Mouse (Mus musculus) bone marrow macrophage, adult 2 months (primary cell): ENCODE results near the gene Smyd1. TPM values are rescaled to one million over a fixed set of nuclear protein-coding genes. Genes with fewer than 3 reads are reported as not detected.
"Not testable (repeated sequence)": the region's sequence is repeated elsewhere in the genome, so short reads cannot be mapped to it uniquely, and the experiment has no call there.

Experiments used
- H3K27ac ChIP-seq: 2 replicates; pipeline ENCODE4 v1.5.1; 2012; ENCODE audit warnings: low read depth, low read length; ENCODE audit not compliant: insufficient read depth
- H3K4me1 ChIP-seq: 2 replicates; pipeline ENCODE4 v1.6.1; 2012; ENCODE audit warnings: low read length; ENCODE audit not compliant: control insufficient read depth, insufficient read depth
- H3K4me3 ChIP-seq: 2 replicates; pipeline ENCODE4 v1.5.1; 2012; ENCODE audit warnings: mild to moderate bottlenecking, low read length, moderate library complexity; ENCODE audit not compliant: insufficient read depth
- CTCF ChIP-seq: IDR thresholded peaks from 2 replicates; pipeline ENCODE4 v1.5.1; 2012; ENCODE audit warnings: low read depth, mild to moderate bottlenecking, low read length, moderate library complexity
- POLR2A ChIP-seq: IDR thresholded peaks from 2 replicates; pipeline ENCODE4 v1.6.1; 2012; ENCODE audit warnings: mild to moderate bottlenecking, low read depth, low read length, borderline replicate concordance
- polyA plus RNA-seq: library from polyadenylated mRNA; stranded (reverse); fragments of >200 nt; gene quantifications from 2 replicates; pipeline ENCODE4 v1.2.4, GENCODE M21; 2012; ENCODE audit not compliant: missing spikeins, insufficient read depth, insufficient read length

The Smyd1 gene
- polyA plus RNA-seq, 1 experiment = not detected

GRCm38 (mm10) chr6:71351201-71351600, 29.2 kb upstream of the Smyd1 start:
- H3K4me1 ChIP-seq = no peaks in the 10 kb centered on the region
- H3K4me3 ChIP-seq = no peak overlapping the region
- no peak overlapping the region for H3K27ac ChIP-seq
- TF ChIP-seq CTCF (no peak), POLR2A (no peak)

- TF ChIP-seq CTCF (0 out of 2 replicates have a peak, but pooled peaks have one; percentile 11), POLR2A (no peak)
- Histone ChIP-seq H3K27ac (no peak overlapping the region), H3K4me3 (no peak overlapping the region)
Measured at GRCm38 (mm10) chr6:71348006-71348405, 26.0 kb upstream of the Smyd1 start.

GRCm38 (mm10) chr6:71341179-71341578, 19.1 kb upstream of the Smyd1 start:
- TF ChIP-seq POLR2A = no peak
- no peak for TF ChIP-seq CTCF
- Histone ChIP-seq H3K27ac (no peak overlapping the region), H3K4me1 (no peaks in the 10 kb centered on the region), H3K4me3 (no peak overlapping the region)

More at GRCm38 (mm10) chr6:71348006-71348405, 26.0 kb upstream of the Smyd1 start:
- H3K4me1 ChIP-seq = no peaks in the 10 kb centered on the region

GRCm38 (mm10) chr6:71339351-71339750, 17.3 kb upstream of the Smyd1 start:
- H3K27ac ChIP-seq = no peak overlapping the region
- H3K4me1 ChIP-seq = no peaks in the 10 kb centered on the region
- TF ChIP-seq POLR2A (no peak), CTCF (no peak)
- H3K4me3 ChIP-seq = no peak overlapping the region

GRCm38 (mm10) chr6:71338941-71339340, 16.9 kb upstream of the Smyd1 start:
- no peak overlapping the region for H3K27ac ChIP-seq

GRCm38 (mm10) chr6:71337666-71338065, 15.6 kb upstream of the Smyd1 start:
- TF ChIP-seq POLR2A = no peak
- TF ChIP-seq CTCF = no peak
- H3K4me1 ChIP-seq = no peaks in the 10 kb centered on the region
- H3K4me3 ChIP-seq = no peak overlapping the region
- H3K27ac ChIP-seq = no peak overlapping the region

More at GRCm38 (mm10) chr6:71338941-71339340, 16.9 kb upstream of the Smyd1 start:
- Histone ChIP-seq H3K4me3 (no peak overlapping the region), H3K4me1 (no peaks in the 10 kb centered on the region)
- TF ChIP-seq POLR2A (no peak), CTCF (no peak)

GRCm38 (mm10) chr6:71333578-71334273, 11.7 kb upstream of the Smyd1 start:
- H3K27ac ChIP-seq = no peak overlapping the region
- no peak for TF ChIP-seq POLR2A
- H3K4me1 ChIP-seq = no peaks in the 10 kb centered on the region
- H3K4me3 ChIP-seq = no peak overlapping the region

- no peak overlapping the region for H3K4me3 ChIP-seq
- TF ChIP-seq CTCF (no peak), POLR2A (no peak)
- H3K4me1 ChIP-seq = no peaks in the 10 kb centered on the region
- H3K27ac ChIP-seq = no peak overlapping the region
Measured at GRCm38 (mm10) chr6:71333031-71333430, 11.0 kb upstream of the Smyd1 start.

GRCm38 (mm10) chr6:71332236-71332965, 10.4 kb upstream of the Smyd1 start:
- Histone ChIP-seq H3K4me3 (no peak overlapping the region), H3K27ac (no peak overlapping the region), H3K4me1 (no peaks in the 10 kb centered on the region)
- TF ChIP-seq POLR2A (no peak), CTCF (no peak)

- not testable (repeated sequence) for H3K4me1 ChIP-seq, H3K27ac ChIP-seq, H3K4me3 ChIP-seq
Measured at GRCm38 (mm10) chr6:71331491-71331890, 9.5 kb upstream of the Smyd1 start.

GRCm38 (mm10) chr6:71330486-71330885, 8.5 kb upstream of the Smyd1 start:
- Histone ChIP-seq H3K4me3 (no peak overlapping the region), H3K27ac (no peak overlapping the region), H3K4me1 (no peaks in the 10 kb centered on the region)
- TF ChIP-seq POLR2A = no peak
- no peak for TF ChIP-seq CTCF
